Mouse (Mus musculus): ENCODE measurements around the gene Cdk14.

DNA sequence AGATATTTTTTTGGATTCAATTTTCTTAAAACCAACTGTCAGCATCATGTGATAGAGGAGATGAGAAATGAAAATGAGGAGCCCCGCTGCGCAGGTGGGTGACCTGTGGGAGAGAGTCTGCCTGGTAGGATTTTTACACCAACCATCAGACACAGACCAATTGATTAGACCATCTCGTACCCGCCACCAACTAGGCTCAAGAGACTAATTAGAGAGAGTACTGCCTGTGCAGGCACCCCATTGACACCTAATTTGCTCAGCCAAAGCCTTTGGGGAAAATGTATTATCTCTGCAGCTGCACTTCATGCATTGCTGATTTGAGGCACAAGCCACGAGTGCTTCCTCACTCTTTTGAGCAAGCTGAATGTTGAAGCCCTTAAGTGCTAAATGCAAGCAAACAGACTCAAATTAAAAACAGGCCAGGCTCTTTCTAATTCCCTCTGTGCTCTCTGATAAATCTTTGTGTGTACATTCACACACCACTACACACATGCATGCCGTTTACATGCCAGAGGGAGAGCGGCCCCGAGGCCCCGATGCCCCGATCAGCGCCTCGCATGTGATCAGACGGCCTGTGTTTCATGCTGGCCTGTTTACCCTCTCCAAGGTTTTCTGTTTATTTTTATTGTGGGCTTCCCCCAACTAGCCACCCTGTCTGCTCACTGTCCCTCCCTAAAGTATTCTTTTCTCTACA lies 607.9 kb downstream of the Cdk14 start:
- TF ChIP-seq CTCF (IDR thresholded peaks at IDR 0.05; ENCODE audit: low read depth) (no peak), EP300 (IDR thresholded peaks at IDR 0.05; ENCODE audit: low read depth) (no peak)
